8 mouse cellular contexts compared by ENCODE assay signal in the genomic region with DNA sequence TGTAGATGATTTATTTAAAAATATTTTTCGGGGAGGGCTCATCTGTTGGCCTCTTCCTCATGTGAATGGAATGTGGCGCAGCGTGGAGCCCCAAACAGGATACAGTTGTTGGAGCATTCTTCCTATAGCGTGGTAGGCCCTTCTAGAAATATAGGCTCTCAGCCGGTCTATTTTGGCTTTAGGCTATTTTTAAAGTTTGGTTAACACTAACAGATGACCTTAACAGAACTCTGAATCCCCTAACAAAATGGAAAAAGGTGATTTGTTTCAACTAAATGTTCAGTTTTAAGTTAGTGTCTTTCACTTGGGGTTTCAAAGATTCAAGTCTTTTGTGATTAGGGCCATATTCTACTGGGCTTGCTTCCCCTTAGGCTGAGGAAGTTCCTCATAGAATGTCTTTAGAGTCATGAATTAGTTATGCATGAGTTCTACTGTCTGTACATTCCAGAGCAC.
DNase-seq lines count a peak whose midpoint lies in the region; ATAC-seq and TF ChIP-seq lines count a peak whose summit lies in the region.

No protein-coding gene starts in this region.

- no peak for TF ChIP-seq CTCF in CH12.LX (conservative IDR thresholded peaks at IDR 0.05 in 1 of 2, IDR thresholded peaks at IDR 0.05 in 1 of 2; ENCODE audit: low read depth in 2 of 2, low read length in 2 of 2)
- no peak for TF ChIP-seq CTCF in forebrain, postnatal 0 days (IDR thresholded peaks at IDR 0.05; ENCODE audit: low read depth)
- TF ChIP-seq CTCF in kidney, postnatal 0 days (IDR thresholded peaks at IDR 0.05; ENCODE audit: low read depth) = no peak

- TF ChIP-seq EP300 in CH12.LX (IDR thresholded peaks at IDR 0.05; ENCODE audit: low read length) = peak; percentile 63

- dilution Hi-C loops in CH12.LX (cut with MboI; ENCODE audit: extremely low pct_ligation_motif_present, extremely low pct_unique_long_range_greater_than_20kb, low sequenced_read_pairs) = no loop called here

- no peaks in the 10 kb centered on the region for H3K9me3 ChIP-seq in CH12.LX (replicated peaks; ENCODE audit: low read length)
- no peaks in the 10 kb centered on the region for H3K9me3 ChIP-seq in forebrain, postnatal 0 days (ENCODE audit: low read length)
- no peaks in the 10 kb centered on the region for H3K9me3 ChIP-seq in kidney, postnatal 0 days (replicated peaks; ENCODE audit: low read length)
- no peaks in the 10 kb centered on the region for H3K9me3 ChIP-seq in midbrain, embryonic 11.5 days (ENCODE audit: control insufficient read depth, low read length)

- TF ChIP-seq RAD21 in CH12.LX (IDR thresholded peaks at IDR 0.05; ENCODE audit: low read depth, low read length) = no peak

- DNase-seq in CH12.LX (ENCODE audit: extremely low read depth) = peak; percentile 68
- peak; percentile 22 for DNase-seq in adrenal gland, postnatal 14 days
- peak; percentile 18 for DNase-seq in forebrain, postnatal 0 days
- DNase-seq in kidney, postnatal 0 days (ENCODE audit: low spot score) = peak; percentile 84
- peak; percentile 91 for DNase-seq in midbrain, embryonic 11.5 days (ENCODE audit: low spot score, missing footprints)
- DNase-seq in right cerebral cortex, adult 18-20 months = no peak
- DNase-seq in layer of hippocampus, postnatal 14 days (ENCODE audit: low spot score in 2 of 2) = no peak
- no peak for DNase-seq in gastrocnemius, postnatal 10 days

- no peaks in the 10 kb centered on the region for H3K27me3 ChIP-seq in CH12.LX (replicated peaks)
- H3K27me3 ChIP-seq in forebrain, postnatal 0 days (ENCODE audit: insufficient read depth, low read length) = no peaks in the 10 kb centered on the region
- H3K27me3 ChIP-seq in kidney, postnatal 0 days (ENCODE audit: insufficient read depth, low read length) = no peaks in the 10 kb centered on the region
- H3K27me3 ChIP-seq in midbrain, embryonic 11.5 days (ENCODE audit: control insufficient read depth, insufficient read depth, low read length) = no peaks in the 10 kb centered on the region

- H3K79me2 ChIP-seq in CH12.LX (replicated peaks; ENCODE audit: control insufficient read depth, extremely low read depth, insufficient read depth, poor library complexity, severe bottlenecking) = peaks cover 67% of the 10 kb centered on the region

- H3K4me3 ChIP-seq in CH12.LX (replicated peaks in 1 of 3; ENCODE audit: low read depth in 2 of 3, low read length in 2 of 3, poor library complexity in 1 of 3) = peak overlapping the region; percentile 62 to 93 (median 66)
- peak overlapping the region; percentile 49 for H3K4me3 ChIP-seq in forebrain, postnatal 0 days (ENCODE audit: low read depth, low read length)
- peak overlapping the region; percentile 51 for H3K4me3 ChIP-seq in kidney, postnatal 0 days (replicated peaks; ENCODE audit: low read depth, low read length)
- H3K4me3 ChIP-seq in midbrain, embryonic 11.5 days (ENCODE audit: low read depth, low read length) = peak overlapping the region; percentile 28

- WGBS in forebrain, postnatal 0 days = 16% methylated on average over 5 of the region's 5 CpGs
- WGBS in kidney, postnatal 0 days = 3% methylated on average over 5 of the region's 5 CpGs
- WGBS in midbrain, embryonic 11.5 days = 8% methylated on average over 5 of the region's 5 CpGs

- peak overlapping the region; percentile 87 for H3K9ac ChIP-seq in CH12.LX (ENCODE audit: insufficient read depth, low read depth)
- H3K9ac ChIP-seq in forebrain, postnatal 0 days = peak overlapping the region; percentile 35
- H3K9ac ChIP-seq in kidney, postnatal 0 days (ENCODE audit: low read depth, low read length) = peak overlapping the region; percentile 40; the same call in 1 of the 2 replicates
- H3K9ac ChIP-seq in midbrain, embryonic 11.5 days (ENCODE audit: low read length) = peak overlapping the region; percentile 57

- H3K36me3 ChIP-seq in CH12.LX (replicated peaks in 1 of 2; ENCODE audit: control insufficient read depth in 1 of 2, insufficient read depth in 1 of 2, low read length in 1 of 2) = peaks cover 9 to 24% of the 10 kb centered on the region in 2 experiments
- no peaks in the 10 kb centered on the region for H3K36me3 ChIP-seq in forebrain, postnatal 0 days (ENCODE audit: insufficient read depth)
- H3K36me3 ChIP-seq in kidney, postnatal 0 days (ENCODE audit: insufficient read depth, low read length) = no peaks in the 10 kb centered on the region
- no peaks in the 10 kb centered on the region for H3K36me3 ChIP-seq in midbrain, embryonic 11.5 days (ENCODE audit: control insufficient read depth, insufficient read depth, low read length)

- TF ChIP-seq POLR2A in CH12.LX (IDR thresholded peaks at IDR 0.05; ENCODE audit: low read depth, low read length) = 0 out of 2 replicates have a peak, but pooled peaks have one; percentile 21

- H3K4me2 ChIP-seq in CH12.LX (ENCODE audit: insufficient read depth, low read depth, poor library complexity, severe bottlenecking) = no peak overlapping the region
- H3K4me2 ChIP-seq in forebrain, postnatal 0 days (ENCODE audit: low read depth) = peak overlapping the region; percentile 53
- peak overlapping the region; percentile 74 for H3K4me2 ChIP-seq in kidney, postnatal 0 days (ENCODE audit: low read length)
- H3K4me2 ChIP-seq in midbrain, embryonic 11.5 days = peak overlapping the region; percentile 67

- peaks cover 0 to 40% of the 10 kb centered on the region in 2 experiments; a peak in 2 of 4 replicates for H3K4me1 ChIP-seq in CH12.LX (ENCODE audit: control insufficient read depth in 1 of 2, insufficient read depth in 2 of 2)
- peaks cover 21% of the 10 kb centered on the region for H3K4me1 ChIP-seq in forebrain, postnatal 0 days (ENCODE audit: insufficient read depth)
- H3K4me1 ChIP-seq in kidney, postnatal 0 days (replicated peaks; ENCODE audit: insufficient read depth, low read length) = no peaks in the 10 kb centered on the region
- peaks cover 14% of the 10 kb centered on the region for H3K4me1 ChIP-seq in midbrain, embryonic 11.5 days (ENCODE audit: control insufficient read depth, insufficient read depth, low read length)

- H3K27ac ChIP-seq in CH12.LX (ENCODE audit: insufficient read depth, low read depth) = peak overlapping the region; percentile 54; the same call in 1 of the 2 replicates
- H3K27ac ChIP-seq in forebrain, postnatal 0 days (ENCODE audit: low read depth, low read length) = no peak overlapping the region
- peak overlapping the region; percentile 94 for H3K27ac ChIP-seq in kidney, postnatal 0 days
- H3K27ac ChIP-seq in midbrain, embryonic 11.5 days (ENCODE audit: low read depth, low read length) = peak overlapping the region; percentile 14; the same call in 1 of the 2 replicates

- ATAC-seq in forebrain, postnatal 0 days = no peak
- ATAC-seq in kidney, postnatal 0 days (replicated peaks; ENCODE audit: low FRiP score, low read depth) = 0 out of 2 replicates have a peak, but pooled peaks have one; percentile 42
- no peak for ATAC-seq in midbrain, embryonic 11.5 days (ENCODE audit: low FRiP score)

- in situ Hi-C loops in CH12.LX (cut with MboI; ENCODE audit: low pct_ligation_motif_present, low pct_unique_long_range_greater_than_20kb, low sequenced_read_pairs) = no loop called here

TF ChIP-seq in CH12.LX, 34 proteins besides CTCF, POLR2A, EP300 and RAD21:
- peak; percentile 50; the same call in 1 of the 2 replicates for TF ChIP-seq TBP (conservative IDR thresholded peaks at IDR 0.05; ENCODE audit: low read depth, low read length)
- TF ChIP-seq SIN3A (IDR thresholded peaks at IDR 0.05; ENCODE audit: low read length) = no peak; the same call in 1 of the 2 replicates
- TF ChIP-seq ZMIZ1 (IDR thresholded peaks at IDR 0.05; ENCODE audit: low read depth, low read length) = no peak
- TF ChIP-seq ELF1 (IDR thresholded peaks at IDR 0.05; ENCODE audit: low read depth, low read length) = peak; percentile 33; the same call in 1 of the 2 replicates
- TF ChIP-seq CHD2 (IDR thresholded peaks at IDR 0.05; ENCODE audit: low read length) = no peak
- TF ChIP-seq POLR2AphosphoS2 (IDR thresholded peaks at IDR 0.05; ENCODE audit: low read depth, low read length) = no peak
- no peak for TF ChIP-seq MAZ (IDR thresholded peaks at IDR 0.05; ENCODE audit: low read depth, low read length)
- no peak for TF ChIP-seq TCF12 (IDR thresholded peaks at IDR 0.05; ENCODE audit: low read depth, low read length)
- TF ChIP-seq GABPA (IDR thresholded peaks at IDR 0.05; ENCODE audit: insufficient replicate concordance, low read depth, low read length) = no peak
- TF ChIP-seq HCFC1 (IDR thresholded peaks at IDR 0.05; ENCODE audit: low read depth, low read length) = no peak; the same call in 1 of the 2 replicates
- TF ChIP-seq IRF4 (IDR thresholded peaks at IDR 0.05; ENCODE audit: low read depth, low read length) = no peak
- peak; percentile 34; the same call in 1 of the 2 replicates for TF ChIP-seq MEF2A (IDR thresholded peaks at IDR 0.05; ENCODE audit: borderline replicate concordance, low read depth, low read length)
- TF ChIP-seq BHLHE40 (IDR thresholded peaks at IDR 0.05; ENCODE audit: low read depth, low read length) = no peak
- peak; percentile 73; the same call in 1 of the 2 replicates for TF ChIP-seq CHD1 (IDR thresholded peaks at IDR 0.05; ENCODE audit: low read depth, low read length)
- peak; percentile 31; the same call in 1 of the 2 replicates for TF ChIP-seq ETS1 (conservative IDR thresholded peaks at IDR 0.05; ENCODE audit: low read depth, low read length)
- no peak for TF ChIP-seq NELFE (IDR thresholded peaks at IDR 0.05; ENCODE audit: low read depth, low read length)
- TF ChIP-seq KAT2A (IDR thresholded peaks at IDR 0.05; ENCODE audit: insufficient replicate concordance, low read length) = no peak
- no peak for TF ChIP-seq RCOR1 (conservative IDR thresholded peaks at IDR 0.05; ENCODE audit: low read depth, low read length)
- TF ChIP-seq USF1 (IDR thresholded peaks at IDR 0.05; ENCODE audit: low read depth, low read length) = no peak
- no peak for TF ChIP-seq ZKSCAN1 (IDR thresholded peaks at IDR 0.05; ENCODE audit: borderline replicate concordance, low read depth, low read length)
TF ChIP-seq in CH12.LX: peak in this region for 5.

Comparison
In these comparisons a context has a peak if more than half of its experiments do, and no peak if none do; other contexts are left out.
1. DNase-seq: peak in CH12.LX (single experiment), adrenal gland, postnatal 14 days (single experiment), forebrain, postnatal 0 days (single experiment), kidney, postnatal 0 days (single experiment) and midbrain, embryonic 11.5 days (single experiment); none in right cerebral cortex, adult 18-20 months (single experiment), layer of hippocampus, postnatal 14 days (0 of 2) and gastrocnemius, postnatal 10 days (single experiment).
2. H3K9ac ChIP-seq: peak in every context shown above with its lines; median percentile 87 in CH12.LX; 57 in midbrain, embryonic 11.5 days; 40 in kidney, postnatal 0 days; 35 in forebrain, postnatal 0 days.
3. Peak in every context shown above with its lines, with median percentiles within 50 percentile points of each other: H3K4me3 ChIP-seq.